Mouse (Mus musculus) heart, embryonic 10.5 days (tissue): ENCODE results near the gene Numb. TPM values are rescaled to one million over a fixed set of nuclear protein-coding genes. Genes with fewer than 3 reads are reported as not detected.

Experiments used
- DNase-seq: peaks from one replicate; pipeline ENCODE4 v3.0.0-alpha.2; 2017; ENCODE audit warnings: low spot score
- H3K27ac ChIP-seq: fragments of 300-500 bp; sonication (generic); 2 replicates; pipeline ENCODE4 v1.5.1; 2016; ENCODE audit warnings: mild to moderate bottlenecking
- H3K27me3 ChIP-seq: fragments of 300-500 bp; sonication (generic); 2 replicates; pipeline ENCODE4 v1.6.1; 2016; ENCODE audit warnings: mild to moderate bottlenecking; ENCODE audit not compliant: poor library complexity, insufficient read depth, severe bottlenecking
- H3K36me3 ChIP-seq: fragments of 300-500 bp; sonication (generic); 2 replicates; pipeline ENCODE4 v1.6.1; 2016; ENCODE audit warnings: mild to moderate bottlenecking, moderate library complexity
- H3K4me1 ChIP-seq: fragments of 300-500 bp; sonication (generic); 2 replicates; pipeline ENCODE4 v1.6.1; 2016; ENCODE audit warnings: mild to moderate bottlenecking
- H3K4me3 ChIP-seq: fragments of 300-500 bp; sonication (generic); 2 replicates; pipeline ENCODE4 v1.5.1; 2016; ENCODE audit warnings: mild to moderate bottlenecking, moderate library complexity
- H3K9me3 ChIP-seq: fragments of 300-500 bp; sonication (generic); 2 replicates; pipeline ENCODE4 v1.6.1; 2016; ENCODE audit warnings: mild to moderate bottlenecking, moderate library complexity
- WGBS: fragments of 180-500 bp; shearing (Covaris S2); methylation state at CpG from one replicate; pipeline ENCODE4 v1.1.7; 2016; 5-methylcytosine and 5-hydroxymethylcytosine counted together
- polyA plus RNA-seq: library from polyadenylated mRNA; unstranded; fragments of >200 nt; fragmentation: Nextera tagmentation; extraction: Ambion mirVana; gene quantifications from 2 replicates; pipeline ENCODE4 v1.2.1, GENCODE M21; 2016

Gene Numb
- polyA plus RNA-seq, 1 experiment from 2014 or later, result 39.1 TPM

- H3K36me3 ChIP-seq, result peaks cover 40% of the 10 kb centered on the region
- WGBS, result 74% methylated on average over 3 of the region's 3 CpGs
- H3K9me3 ChIP-seq, result no peaks in the 10 kb centered on the region
- H3K4me3 ChIP-seq, result no peak overlapping the region
- H3K27ac ChIP-seq, result no peak overlapping the region
- H3K4me1 ChIP-seq, result no peaks in the 10 kb centered on the region
- no peaks in the 10 kb centered on the region for H3K27me3 ChIP-seq
- no peak for DNase-seq
These were observed 91.3 kb downstream of the Numb start for GRCm38 (mm10) chr12:83830424-83830823.

- WGBS, result 78% methylated on average over 1 of the region's 1 CpGs
- Histone ChIP-seq H3K9me3 (no peaks in the 10 kb centered on the region), H3K4me1 (no peaks in the 10 kb centered on the region), H3K27me3 (no peaks in the 10 kb centered on the region), H3K27ac (no peak overlapping the region), H3K4me3 (no peak overlapping the region), H3K36me3 (peaks cover 11% of the 10 kb centered on the region; the same call in 1 of the 2 replicates)
- no peak for DNase-seq
These were observed 105.1 kb downstream of the Numb start for GRCm38 (mm10) chr12:83816616-83817015.

GRCm38 (mm10) chr12:83811901-83812300 is 109.8 kb downstream of the Numb start:
- no peaks in the 10 kb centered on the region for H3K27me3 ChIP-seq
- DNase-seq, result no peak
- peaks cover 31% of the 10 kb centered on the region for H3K36me3 ChIP-seq
- WGBS, result 92% methylated on average over 3 of the region's 3 CpGs
- no peaks in the 10 kb centered on the region for H3K4me1 ChIP-seq
- H3K27ac ChIP-seq, result no peak overlapping the region
- no peaks in the 10 kb centered on the region for H3K9me3 ChIP-seq
- no peak overlapping the region for H3K4me3 ChIP-seq

GRCm38 (mm10) chr12:83803641-83804040 is 118.1 kb downstream of the Numb start:
- Histone ChIP-seq H3K27ac (no peak overlapping the region), H3K9me3 (no peaks in the 10 kb centered on the region; the same call in 1 of the 2 replicates), H3K4me1 (no peaks in the 10 kb centered on the region), H3K36me3 (peaks cover 96% of the 10 kb centered on the region), H3K4me3 (no peak overlapping the region), H3K27me3 (no peaks in the 10 kb centered on the region)
- no peak for DNase-seq
- 93% methylated on average over 7 of the region's 7 CpGs for WGBS

- DNase-seq, result no peak
- H3K36me3 ChIP-seq, result peaks cover 89% of the 10 kb centered on the region
These were observed 120.8 kb downstream of the Numb start for GRCm38 (mm10) chr12:83800943-83801342.

GRCm38 (mm10) chr12:83798313-83798712 is 123.4 kb downstream of the Numb start:
- WGBS, result 90% methylated on average over 5 of the region's 5 CpGs
- no peaks in the 10 kb centered on the region for H3K9me3 ChIP-seq
- no peak for DNase-seq
- H3K4me1 ChIP-seq, result 0 out of 2 replicates have a peak, but pooled peaks cover 4% of the 10 kb centered on the region
- no peaks in the 10 kb centered on the region for H3K27me3 ChIP-seq
- no peak overlapping the region for H3K4me3 ChIP-seq
- H3K36me3 ChIP-seq, result peaks cover 80% of the 10 kb centered on the region
- H3K27ac ChIP-seq, result no peak overlapping the region

More at GRCm38 (mm10) chr12:83800943-83801342, 120.8 kb downstream of the Numb start:
- Histone ChIP-seq H3K9me3 (no peaks in the 10 kb centered on the region; the same call in 1 of the 2 replicates), H3K4me1 (no peaks in the 10 kb centered on the region), H3K4me3 (no peak overlapping the region), H3K27me3 (no peaks in the 10 kb centered on the region), H3K27ac (no peak overlapping the region)
- 66% methylated on average over 9 of the region's 9 CpGs for WGBS

GRCm38 (mm10) chr12:83795586-83795985 is 126.1 kb downstream of the Numb start:
- DNase-seq, result no peak
- no peak overlapping the region for H3K4me3 ChIP-seq
- H3K9me3 ChIP-seq, result no peaks in the 10 kb centered on the region
- no peaks in the 10 kb centered on the region for H3K27me3 ChIP-seq
- peaks cover 18% of the 10 kb centered on the region for H3K4me1 ChIP-seq
- no peak overlapping the region for H3K27ac ChIP-seq
- 90% methylated on average over 7 of the region's 7 CpGs for WGBS
- H3K36me3 ChIP-seq, result peaks cover 79% of the 10 kb centered on the region

GRCm38 (mm10) chr12:83795051-83795450 is 126.7 kb downstream of the Numb start:
- DNase-seq, result peak; percentile 63
- WGBS, result 62% methylated on average over 2 of the region's 2 CpGs
- H3K4me3 ChIP-seq, result no peak overlapping the region
- H3K4me1 ChIP-seq, result peaks cover 18% of the 10 kb centered on the region
- no peaks in the 10 kb centered on the region for H3K9me3 ChIP-seq
- H3K27ac ChIP-seq, result no peak overlapping the region
- no peaks in the 10 kb centered on the region for H3K27me3 ChIP-seq
- H3K36me3 ChIP-seq, result peaks cover 74% of the 10 kb centered on the region

GRCm38 (mm10) chr12:83792706-83793410 is 128.9 kb downstream of the Numb start:
- WGBS, result 77% methylated on average over 10 of the region's 10 CpGs
- H3K27me3 ChIP-seq, result no peaks in the 10 kb centered on the region
- no peaks in the 10 kb centered on the region for H3K9me3 ChIP-seq
- H3K27ac ChIP-seq, result no peak overlapping the region
- H3K36me3 ChIP-seq, result peaks cover 53% of the 10 kb centered on the region
- no peak for DNase-seq
- peaks cover 22% of the 10 kb centered on the region for H3K4me1 ChIP-seq
- no peak overlapping the region for H3K4me3 ChIP-seq

- peak overlapping the region; percentile 49; the same call in 1 of the 2 replicates for H3K27ac ChIP-seq
- H3K36me3 ChIP-seq, result peaks cover 47% of the 10 kb centered on the region
- peaks cover 22% of the 10 kb centered on the region for H3K4me1 ChIP-seq
- no peak for DNase-seq
- no peaks in the 10 kb centered on the region for H3K27me3 ChIP-seq
- H3K9me3 ChIP-seq, result no peaks in the 10 kb centered on the region
- no peak overlapping the region for H3K4me3 ChIP-seq
- 74% methylated on average over 10 of the region's 10 CpGs for WGBS
These were observed 130.0 kb downstream of the Numb start for GRCm38 (mm10) chr12:83791737-83792136.

- 75% methylated on average over 4 of the region's 4 CpGs for WGBS
These were observed 131.0 kb downstream of the Numb start for GRCm38 (mm10) chr12:83790749-83791148.

GRCm38 (mm10) chr12:83789781-83790140 is 132.0 kb downstream of the Numb start:
- WGBS, result 52% methylated on average over 4 of the region's 4 CpGs
- H3K4me1 ChIP-seq, result peaks cover 22% of the 10 kb centered on the region
- no peak overlapping the region for H3K4me3 ChIP-seq
- no peak overlapping the region for H3K27ac ChIP-seq
- H3K27me3 ChIP-seq, result no peaks in the 10 kb centered on the region
- peaks cover 29% of the 10 kb centered on the region for H3K36me3 ChIP-seq
- H3K9me3 ChIP-seq, result no peaks in the 10 kb centered on the region
- DNase-seq, result no peak

More at GRCm38 (mm10) chr12:83790749-83791148, 131.0 kb downstream of the Numb start:
- Histone ChIP-seq H3K27me3 (no peaks in the 10 kb centered on the region), H3K36me3 (peaks cover 39% of the 10 kb centered on the region), H3K4me1 (peaks cover 22% of the 10 kb centered on the region), H3K27ac (no peak overlapping the region), H3K9me3 (no peaks in the 10 kb centered on the region), H3K4me3 (no peak overlapping the region)
- DNase-seq, result no peak

- Histone ChIP-seq H3K27me3 (no peaks in the 10 kb centered on the region), H3K27ac (no peak overlapping the region), H3K36me3 (peaks cover 29% of the 10 kb centered on the region; the same call in 1 of the 2 replicates), H3K4me1 (peaks cover 22% of the 10 kb centered on the region), H3K4me3 (no peak overlapping the region), H3K9me3 (no peaks in the 10 kb centered on the region)
- WGBS, result 91% methylated on average over 17 of the region's 17 CpGs
- DNase-seq, result no peak
These were observed 132.5 kb downstream of the Numb start for GRCm38 (mm10) chr12:83789051-83789780.
